Mouse (Mus musculus) heart, adult 11 months (tissue): ENCODE measurements around the gene Ogfr.

Experiments
- DNase-seq: peaks from one replicate; pipeline ENCODE4 v3.0.0; 2022

The Ogfr gene

GRCm38 (mm10) chr2:180610283-180610682 is 21.2 kb downstream of the Ogfr start:
- DNase-seq, result no peak

GRCm38 (mm10) chr2:180611882-180612281 is 22.8 kb downstream of the Ogfr start:
- DNase-seq, result no peak

- peak; percentile 84 for DNase-seq
Measured at GRCm38 (mm10) chr2:180641576-180642554, 52.8 kb downstream of the Ogfr start.

- DNase-seq, result peak; percentile 70
Measured at GRCm38 (mm10) chr2:180642555-180643260, 53.7 kb downstream of the Ogfr start, which contains the start of gene Tcfl5. Gene Tcfl5 (minus strand): TSS chr2:180642708.

GRCm38 (mm10) chr2:180643626-180644025 is 54.6 kb downstream of the Ogfr start:
- peak; percentile 79 for DNase-seq
